Mouse (Mus musculus) mouse embryonic stem cell (cell line): ENCODE data around the gene Harbi1.

Experiments
- in situ Hi-C, 2 experiments: fragments of 300-500 bp; cut with MboI; formaldehyde crosslinking; loops; 1 replicate in 1 of 2; 3 replicates in 1 of 2; pipeline ENCODE4 v1.14.3; 2019 to 2020; ENCODE audit warnings: low sequenced_read_pairs in 2 of 2, low pct_unique_long_range_greater_than_20kb in 1 of 2, mixed read lengths in 1 of 2; ENCODE audit not compliant: unreplicated experiment in 1 of 2

Harbi1 gene

DNA sequence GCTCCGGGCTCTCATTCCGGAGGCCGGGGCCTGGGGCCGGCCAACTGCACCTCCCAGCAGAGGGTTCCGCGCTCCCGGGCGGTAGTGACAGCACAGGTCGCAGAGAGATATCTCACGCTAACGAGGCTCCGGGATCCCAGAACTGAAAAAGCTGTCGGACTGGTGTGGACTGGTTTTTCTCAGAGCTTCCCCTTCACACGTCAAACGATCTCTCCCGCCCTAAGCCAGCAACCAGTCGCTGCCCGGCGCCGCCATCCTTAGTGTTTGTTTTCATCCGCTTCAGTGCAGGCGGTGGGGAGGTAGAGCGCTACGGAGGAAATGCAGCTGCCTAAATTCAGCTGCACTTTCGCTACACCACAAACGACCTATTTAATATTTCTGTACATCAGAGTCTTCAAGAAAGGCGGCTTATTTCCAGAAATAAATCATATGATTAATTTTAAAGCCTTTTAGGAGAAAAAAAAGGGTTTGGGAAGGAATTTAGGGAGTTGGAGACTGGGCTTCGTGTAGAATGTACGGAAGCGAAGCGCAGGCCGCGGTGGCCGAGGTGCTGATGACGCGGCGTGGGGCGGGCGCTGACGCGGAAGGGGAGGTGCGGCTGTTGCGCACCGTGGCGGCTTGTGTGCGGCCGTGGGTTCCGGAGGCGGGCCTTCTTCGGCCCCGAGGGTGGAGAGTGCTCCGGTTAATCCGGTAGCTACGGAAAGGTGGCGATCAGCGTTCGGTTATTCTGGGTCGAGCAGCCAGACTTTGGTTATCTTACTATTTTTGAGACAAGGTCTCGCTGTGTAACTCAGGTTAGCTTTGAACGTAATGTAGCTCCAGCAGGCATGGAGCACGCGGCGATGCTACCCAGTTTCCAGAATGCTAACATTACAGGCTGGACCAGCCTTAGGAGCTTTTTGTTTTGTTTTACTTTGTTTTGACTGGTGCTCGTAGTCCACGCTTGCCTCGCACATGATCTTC is at the start of gene Harbi1, which contains the start of gene Atg13:
TSS of gene Harbi1 (plus strand) at position 581 of the 963 bp plus-strand sequence.
TSS of gene Atg13 (minus strand) at position 305 of the 963 bp plus-strand sequence.
- in situ Hi-C loops = no loop called here

DNA sequence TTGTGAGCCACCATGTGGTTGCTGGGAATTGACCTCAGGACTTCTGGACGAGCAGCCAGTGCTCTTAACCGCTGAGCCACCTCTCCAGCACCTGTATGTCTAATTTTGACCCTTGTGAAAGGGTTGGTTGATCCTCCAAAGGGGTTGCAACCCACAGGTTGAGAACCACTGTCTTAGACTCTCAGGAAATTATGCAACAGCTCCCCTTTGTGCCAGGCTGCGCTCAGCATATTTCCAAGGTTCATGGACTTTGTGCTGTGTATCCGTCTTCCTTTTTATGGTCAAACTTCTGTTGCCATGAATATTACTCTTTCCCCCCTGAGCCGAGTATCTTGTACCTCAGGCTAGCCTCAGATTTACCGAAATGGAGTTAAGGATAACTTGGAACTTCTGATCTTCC is 49.7 kb upstream of the Harbi1 start:
- in situ Hi-C loops = no loop called here

DNA sequence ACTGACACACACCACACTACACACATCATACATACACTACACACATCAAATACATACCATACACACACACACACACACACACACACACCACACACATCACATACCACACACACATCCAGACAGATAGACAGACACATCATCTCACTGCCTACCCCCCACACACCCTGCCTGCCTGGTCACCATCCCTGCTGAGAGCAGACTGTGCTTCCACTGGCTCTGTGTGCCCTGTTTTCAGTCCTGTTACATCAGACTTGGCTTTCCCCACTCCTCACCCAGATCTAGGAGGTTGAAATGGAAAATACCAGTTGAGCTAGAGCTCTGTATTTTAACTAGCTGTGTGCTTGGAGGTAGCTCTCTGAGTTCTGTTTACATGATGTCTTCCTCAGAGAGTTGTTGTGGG is 45.9 kb upstream of the Harbi1 start:
- in situ Hi-C loops = no loop called here

DNA sequence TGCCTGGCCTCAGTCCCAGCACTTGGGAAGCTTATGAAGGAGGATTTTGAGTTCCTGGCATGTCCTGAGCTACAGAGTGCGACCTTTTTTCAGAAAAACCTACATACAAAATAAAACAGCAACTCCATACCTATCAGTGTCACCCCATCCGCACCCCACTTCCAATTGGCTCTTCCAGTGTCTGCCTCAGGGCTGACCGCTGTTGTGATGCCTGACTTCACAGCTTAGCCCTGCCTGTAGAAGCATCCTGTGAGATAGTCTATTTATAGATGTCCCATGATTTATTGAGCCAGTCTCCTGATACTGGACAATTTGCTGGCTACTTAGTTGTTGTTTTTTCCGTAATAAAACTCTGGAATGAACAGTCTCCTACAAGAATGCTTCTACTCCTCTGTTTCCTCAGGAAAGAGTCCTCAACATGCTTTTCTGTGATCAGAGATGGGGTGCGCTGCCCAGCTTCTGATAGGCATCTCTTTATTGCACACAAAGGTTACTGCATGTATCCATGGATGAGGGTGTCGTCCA is 44.2 kb upstream of the Harbi1 start:
- in situ Hi-C loops = no loop called here

DNA sequence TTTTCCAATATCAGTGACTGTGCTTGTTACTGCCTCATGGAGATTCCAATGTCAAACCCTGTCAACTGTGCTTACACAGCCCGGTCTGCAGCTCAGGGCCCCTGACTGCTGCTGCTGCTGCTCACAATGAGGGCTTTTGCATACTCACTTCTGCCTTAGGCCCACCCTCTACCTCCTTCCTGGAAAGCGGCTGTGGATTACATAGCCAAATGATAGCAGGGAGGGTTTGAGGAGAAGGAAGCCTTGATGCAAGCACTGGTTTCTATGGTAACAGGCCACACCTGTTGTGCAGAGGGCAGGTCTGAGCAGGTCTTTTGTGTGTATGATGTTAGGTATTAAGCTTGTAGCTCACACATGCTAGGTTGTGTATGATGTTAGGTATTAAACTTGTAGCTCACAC is 42.9 kb upstream of the Harbi1 start:
- in situ Hi-C loops = no loop called here

DNA sequence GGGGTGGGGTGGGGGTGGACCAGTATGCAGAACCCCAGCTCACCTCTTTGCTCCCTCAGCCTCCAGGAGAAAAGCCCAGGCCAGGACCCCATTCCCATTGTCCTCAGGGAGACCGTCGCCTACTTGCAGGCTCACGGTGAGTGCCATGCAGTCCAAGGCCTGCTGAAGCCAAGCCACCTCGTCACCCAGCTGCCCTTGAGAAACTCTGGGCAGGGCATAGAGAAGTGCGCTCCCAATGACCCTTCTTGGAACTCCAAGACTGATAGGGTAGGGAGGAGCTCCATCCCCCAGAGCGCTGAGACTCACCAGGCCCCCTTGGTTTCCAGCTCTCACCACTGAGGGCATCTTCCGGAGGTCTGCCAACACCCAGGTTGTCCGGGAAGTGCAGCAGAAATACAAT is 41.3 kb upstream of the Harbi1 start:
- in situ Hi-C loops = no loop called here

DNA sequence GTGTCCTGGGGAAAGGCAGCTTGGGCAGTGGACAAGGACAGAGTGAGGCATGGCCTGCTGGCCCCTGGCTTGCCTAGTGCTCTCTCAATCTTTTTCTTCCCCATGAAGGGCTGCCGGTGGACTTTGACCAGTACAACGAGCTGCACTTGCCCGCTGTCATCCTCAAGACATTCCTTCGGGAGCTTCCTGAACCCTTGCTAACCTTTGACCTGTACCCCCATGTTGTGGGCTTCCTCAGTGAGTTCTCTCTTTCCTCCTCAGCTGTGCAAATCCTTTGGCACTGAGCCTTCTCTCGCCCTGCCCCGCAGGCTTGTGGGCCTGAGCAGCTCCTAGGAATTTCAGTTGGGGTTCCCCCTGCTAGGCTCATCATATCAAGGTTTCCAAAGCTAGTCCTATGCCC is 40.6 kb upstream of the Harbi1 start:
- in situ Hi-C loops = no loop called here

DNA sequence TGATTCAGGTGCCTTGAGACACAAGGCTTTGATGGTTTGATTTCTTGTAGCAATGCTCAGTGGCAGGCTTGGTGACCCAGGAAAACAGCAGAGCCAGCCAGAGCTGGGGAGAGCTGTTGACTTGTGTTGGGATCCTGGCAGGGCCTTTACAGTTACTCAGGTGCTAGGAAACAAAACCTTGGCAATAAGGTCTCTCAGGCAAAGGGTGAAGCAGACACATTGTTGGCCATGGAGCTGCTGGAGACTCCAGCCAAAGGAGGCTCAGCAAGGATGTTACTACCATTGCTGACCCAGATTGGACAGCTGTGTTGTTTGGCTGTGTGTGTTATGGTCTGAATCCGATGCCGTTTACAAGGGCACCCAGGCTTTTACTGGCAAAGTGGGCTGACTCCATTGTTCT is 37.1 kb upstream of the Harbi1 start:
- in situ Hi-C loops = no loop called here

DNA sequence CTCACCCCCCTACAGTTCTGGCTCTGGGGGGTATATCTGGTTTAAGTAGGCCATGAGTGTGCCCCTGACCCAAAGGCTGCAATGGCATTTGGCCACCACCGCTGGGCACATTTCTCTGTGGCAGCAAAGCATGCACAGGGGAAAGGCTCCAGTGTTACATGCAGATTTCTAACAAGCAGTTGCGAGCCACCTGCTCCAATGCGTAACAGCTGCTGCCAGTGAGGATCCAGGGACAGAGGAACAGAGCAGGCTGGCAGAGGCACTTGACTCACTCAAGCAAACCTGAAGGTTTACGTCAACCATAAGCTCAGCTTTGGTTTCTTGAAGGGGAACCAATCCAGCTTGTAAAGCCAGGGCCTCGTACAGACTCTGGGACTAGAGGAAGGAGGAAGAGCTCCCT is 35.8 kb upstream of the Harbi1 start:
- in situ Hi-C loops = no loop called here

DNA sequence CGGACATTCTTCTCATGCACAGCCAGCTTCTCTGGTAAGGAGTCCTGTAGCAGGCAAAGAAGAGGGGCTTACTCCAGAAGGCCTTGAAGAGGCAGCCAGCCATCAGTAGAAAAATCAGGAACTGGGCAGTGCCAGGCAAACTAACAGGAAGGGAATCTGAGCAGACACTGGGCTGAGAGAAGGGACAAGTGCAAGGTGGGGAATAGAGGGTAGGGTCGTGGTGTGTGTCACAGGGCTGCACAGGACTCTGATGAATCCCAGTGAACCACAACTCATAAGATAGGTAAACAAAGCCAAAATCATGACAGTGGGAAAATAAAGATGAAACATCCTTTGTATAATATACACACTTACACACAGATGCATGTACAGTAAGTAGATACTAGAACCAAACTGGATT is 34.2 kb upstream of the Harbi1 start:
- in situ Hi-C loops = no loop called here

DNA sequence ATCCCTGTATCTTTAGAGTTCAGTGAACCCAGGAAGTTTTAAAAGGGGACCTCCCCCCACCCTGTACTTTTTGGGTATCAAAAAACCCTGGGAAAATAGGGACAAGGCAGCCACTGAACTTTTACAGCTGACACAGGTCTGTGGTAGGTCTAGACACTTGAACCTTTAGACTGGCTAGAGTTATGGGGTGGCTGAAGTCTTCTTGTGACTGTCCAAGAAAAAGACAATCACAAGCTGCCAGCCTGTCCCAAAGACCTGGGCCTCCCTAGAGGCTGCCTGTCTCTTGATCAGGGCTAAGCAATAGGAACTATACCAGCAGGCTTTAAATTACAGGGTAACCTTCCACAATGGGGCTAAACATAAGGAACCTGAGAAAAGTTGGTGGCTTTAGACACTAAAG is 33.7 kb upstream of the Harbi1 start:
- in situ Hi-C loops = no loop called here

DNA sequence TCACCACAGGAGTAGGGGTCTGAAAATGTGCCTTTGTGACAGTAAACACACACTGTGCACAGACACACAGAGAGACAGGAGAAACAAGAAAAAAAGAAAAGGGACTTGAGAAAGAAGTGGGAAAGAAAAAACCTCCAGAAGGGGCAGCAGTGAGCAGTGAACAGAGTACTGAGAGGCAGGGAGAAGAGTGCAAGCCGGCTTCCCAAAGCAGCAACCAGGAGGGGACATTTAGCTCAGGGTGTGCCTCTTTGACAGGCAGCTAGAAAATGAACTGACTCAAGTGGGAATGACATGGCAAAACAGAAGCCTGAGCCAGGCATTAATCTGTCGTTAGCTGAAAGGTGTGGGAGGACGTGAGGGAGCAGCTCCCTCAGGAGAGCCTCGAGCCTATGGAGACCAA is 27.8 kb upstream of the Harbi1 start:
- in situ Hi-C loops = no loop called here

DNA sequence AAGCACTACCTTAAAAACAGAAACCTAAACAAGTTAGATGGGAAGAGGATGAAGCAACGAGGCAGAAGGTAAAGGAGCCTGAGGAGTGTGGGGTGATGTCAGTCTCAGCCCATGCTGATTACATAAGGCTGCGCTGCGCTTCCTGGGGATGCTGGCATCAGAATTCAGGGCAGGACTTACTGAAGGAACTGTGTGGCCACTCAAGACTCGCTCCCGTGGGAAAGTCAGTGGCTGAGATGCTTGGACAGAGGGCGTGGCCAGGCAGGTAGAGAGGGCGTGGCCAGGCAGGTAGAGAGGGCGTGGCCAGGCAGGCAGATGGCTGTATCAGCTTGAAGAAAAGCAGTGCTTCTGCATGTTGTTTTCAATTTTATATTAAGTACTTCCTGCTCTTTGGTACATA is 26.7 kb upstream of the Harbi1 start:
- in situ Hi-C loops = no loop called here

DNA sequence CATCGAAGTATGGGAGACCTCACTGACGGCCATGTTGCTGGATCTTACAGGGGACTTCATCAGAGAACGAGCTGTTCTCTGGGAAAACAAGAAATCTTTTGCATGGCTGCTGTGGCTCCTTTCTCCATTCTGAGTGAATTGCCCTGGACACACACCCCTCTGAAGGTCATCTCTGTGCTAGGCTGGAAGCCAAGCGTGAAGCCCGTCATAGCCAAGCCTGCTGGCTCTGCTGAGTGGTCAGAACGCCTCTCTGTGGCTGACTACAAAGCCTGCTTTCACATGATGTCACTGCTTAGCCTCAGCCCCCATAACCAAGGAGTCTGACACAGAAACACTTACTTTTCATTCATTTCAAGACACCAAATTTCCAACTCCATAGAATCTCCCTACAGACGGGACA is 21.2 kb upstream of the Harbi1 start:
- in situ Hi-C loops = no loop called here

DNA sequence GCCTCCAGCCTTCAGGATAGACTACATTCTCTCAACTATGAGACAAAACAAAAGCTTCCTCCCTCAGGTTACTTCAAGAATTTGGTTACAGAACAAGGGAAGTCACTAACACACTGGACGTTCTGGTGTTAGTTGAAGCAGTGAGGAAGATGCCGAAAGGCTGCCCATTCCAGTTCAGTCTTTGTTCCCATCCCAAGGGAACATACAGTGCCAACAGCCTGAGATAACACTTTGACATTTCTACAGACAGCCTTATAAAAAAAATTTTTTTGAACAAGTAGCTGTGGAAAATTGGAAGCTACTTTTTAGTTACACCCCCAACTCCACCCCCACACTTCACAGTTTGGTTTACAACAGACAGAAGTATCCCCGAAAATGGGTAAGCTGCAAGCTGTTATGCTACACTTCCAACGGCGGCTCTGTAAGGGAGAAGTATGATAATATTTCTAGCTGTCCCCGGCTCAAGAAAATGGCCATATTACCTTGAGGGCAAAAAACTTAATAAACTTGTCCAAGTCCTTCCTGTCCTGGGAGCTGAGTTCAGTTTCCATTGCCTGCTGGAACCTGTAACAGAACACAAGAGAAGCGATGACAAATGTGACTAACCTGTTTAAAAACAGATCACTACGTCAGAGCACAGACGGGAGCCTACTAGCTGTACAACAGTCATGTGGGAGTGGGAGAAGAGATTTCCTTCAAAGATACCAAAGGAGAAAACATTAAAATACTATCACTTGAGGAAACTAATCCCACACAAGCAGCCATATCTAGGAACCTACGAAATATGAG is 15.0 kb upstream of the Harbi1 start:
- in situ Hi-C loops = no loop called here

DNA sequence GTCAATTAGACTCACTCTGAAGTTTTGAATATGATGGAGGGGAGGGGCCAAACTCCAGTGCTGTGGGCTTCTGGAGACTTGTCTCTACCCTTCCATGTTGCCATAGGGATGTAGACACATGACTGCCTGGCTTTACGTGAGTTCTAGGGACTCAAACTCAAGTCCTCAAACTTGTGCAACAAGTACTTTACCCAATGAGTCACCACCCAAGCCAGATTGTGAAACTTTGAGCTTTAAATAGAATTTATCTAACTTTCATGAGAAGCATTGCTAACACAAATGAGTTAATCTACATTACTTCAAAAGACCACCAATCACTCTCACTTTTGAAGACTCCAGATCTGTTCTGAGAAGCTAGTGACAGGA is 14.4 kb upstream of the Harbi1 start:
- in situ Hi-C loops = no loop called here

DNA sequence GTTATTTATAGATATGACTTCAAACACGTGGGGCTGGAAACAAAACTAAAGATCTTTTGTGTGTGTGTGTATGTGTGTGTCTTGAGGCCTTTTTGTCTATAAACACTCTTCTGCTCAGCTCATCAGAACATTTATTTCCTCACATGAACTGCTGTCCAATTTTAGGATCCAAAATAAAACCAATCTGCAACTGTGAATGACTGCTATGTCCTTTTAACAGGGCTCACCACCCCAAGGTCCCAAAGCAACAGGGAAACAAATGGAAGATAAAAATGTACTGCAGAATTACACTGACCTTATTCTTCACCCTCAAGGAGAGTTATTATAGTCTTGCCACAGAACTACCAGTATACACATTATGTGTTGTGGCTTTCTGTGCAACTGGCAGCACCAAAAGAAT is 11.4 kb upstream of the Harbi1 start:
- in situ Hi-C loops = no loop called here

DNA sequence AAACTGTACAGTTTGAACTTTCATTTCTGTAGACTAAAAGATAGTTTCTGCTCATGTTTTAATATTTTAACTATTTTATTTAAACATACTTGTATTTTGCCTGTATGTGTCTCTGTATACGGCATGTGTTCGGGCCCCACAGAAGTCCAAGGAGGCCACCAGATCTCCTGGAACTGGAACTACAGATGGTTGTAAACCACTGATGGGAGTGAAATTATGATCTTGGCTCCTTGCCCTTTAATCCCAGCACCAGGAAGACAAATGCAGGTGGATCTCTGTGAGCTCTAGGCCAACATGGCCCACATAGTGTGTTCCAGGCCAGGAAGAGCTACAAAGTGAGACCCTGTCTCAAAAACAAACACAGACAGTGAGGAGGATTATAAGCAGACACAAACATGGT is 9.3 kb upstream of the Harbi1 start:
- in situ Hi-C loops = no loop called here

DNA sequence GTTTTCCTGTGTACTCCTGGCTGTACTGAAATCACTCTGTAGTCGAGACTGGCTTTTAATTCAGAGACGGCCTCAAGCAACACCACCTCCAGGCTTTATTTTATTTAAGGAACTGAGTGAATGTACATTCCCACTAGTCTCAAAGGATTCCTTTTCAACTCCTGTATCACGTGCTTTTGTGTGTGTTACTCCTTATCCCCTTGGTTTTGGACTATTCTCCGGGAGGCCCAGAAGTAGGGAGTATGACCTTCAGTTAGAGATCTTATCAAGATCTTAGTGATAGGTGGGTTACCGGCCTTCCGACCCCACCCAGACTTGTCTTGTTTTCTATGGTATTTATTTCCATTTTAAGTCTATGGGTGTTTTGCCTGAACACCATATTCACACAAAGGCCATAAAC is 4.9 kb upstream of the Harbi1 start:
- in situ Hi-C loops = no loop called here
